Mouse (Mus musculus) lung, adult 18-20 months (tissue): ENCODE results near the gene Olfr50.

Experiments
- DNase-seq, 2 experiments: peaks; one replicate each; pipeline ENCODE4 v3.0.0; 2022; ENCODE audit warnings: mixed read lengths in 2 of 2

The Olfr50 gene

DNA sequence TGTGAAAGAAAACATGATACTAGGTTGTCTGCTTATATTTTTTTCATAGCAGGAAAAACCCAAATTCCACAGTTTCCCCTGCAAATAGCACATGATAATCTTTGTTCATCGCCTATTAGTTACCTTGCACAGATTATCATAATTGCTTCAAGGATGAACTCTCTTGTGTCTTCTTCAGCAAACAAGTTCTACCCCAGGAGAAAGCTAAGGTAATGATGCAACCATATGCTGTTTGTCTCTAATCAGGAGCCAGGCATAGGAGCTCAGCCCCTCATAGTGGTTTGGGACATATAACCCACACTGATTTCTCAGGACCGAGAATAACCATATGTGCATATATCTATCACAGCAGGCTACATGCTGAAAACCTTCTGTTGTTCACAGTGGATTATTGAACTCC lies at the start of gene Olfr50:
Gene Olfr50 (plus strand): TSS at position 301 of the 400 bp plus-strand sequence.
- no peak for DNase-seq

GRCm38 (mm10) chr2:36783976-36784375 lies 6.4 kb upstream of the Olfr50 start, which contains the start of gene Olfr348:
Olfr348 (plus strand) TSS chr2:36784276.
- no peak for DNase-seq

DNA sequence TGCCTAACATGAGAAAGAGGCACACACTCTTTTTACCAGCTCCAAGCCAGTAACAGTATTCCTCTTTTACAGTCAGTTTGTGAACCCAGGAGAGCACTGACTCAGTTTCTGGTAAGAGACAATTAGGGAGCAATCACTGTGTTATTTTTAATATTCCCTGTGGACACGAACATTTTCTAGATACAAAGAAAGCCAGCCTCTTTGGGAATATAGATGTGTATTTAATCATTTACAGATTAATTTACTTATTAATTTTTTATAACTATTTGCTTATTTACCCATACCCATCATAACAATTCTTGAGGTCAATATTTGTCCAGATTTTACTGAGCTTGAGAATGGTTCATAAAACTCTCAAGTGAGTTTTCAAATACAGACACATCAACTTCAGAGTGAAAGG lies 26.6 kb downstream of the Olfr50 start, which contains the start of gene Olfr3:
Gene Olfr3 (minus strand): TSS at position 101 of the 400 bp plus-strand sequence.
- DNase-seq, result no peak

DNA sequence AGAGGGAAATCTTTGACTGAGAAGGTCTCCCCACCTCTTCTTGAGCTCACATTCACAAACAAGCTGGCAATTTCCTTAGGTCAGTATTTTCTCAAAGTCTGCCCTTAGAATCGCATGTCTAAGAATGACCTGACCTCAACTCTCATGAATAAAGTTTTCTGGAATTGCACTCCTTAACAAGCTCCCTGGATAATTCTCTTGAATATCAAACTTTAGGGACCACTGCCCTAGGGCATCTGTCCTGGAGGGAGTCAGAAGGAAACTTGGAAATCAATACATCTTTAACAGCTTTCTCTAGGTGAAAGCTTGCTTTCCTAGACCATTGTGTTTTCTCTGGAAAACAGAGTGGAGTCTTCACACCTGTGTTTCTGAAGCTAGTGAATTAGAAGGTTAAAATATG lies 55.7 kb downstream of the Olfr50 start, which contains the start of gene Olfr350:
Gene Olfr350 (plus strand): TSS at position 301 of the 400 bp plus-strand sequence.
- no peak for DNase-seq
